Mouse (Mus musculus): ENCODE data around the gene Cdh16. TPM values are rescaled to one million over a fixed set of nuclear protein-coding genes. Genes with fewer than 3 reads are reported as not detected.

Cdh16 gene
- total RNA-seq, 1 experiment = not detected

DNA sequence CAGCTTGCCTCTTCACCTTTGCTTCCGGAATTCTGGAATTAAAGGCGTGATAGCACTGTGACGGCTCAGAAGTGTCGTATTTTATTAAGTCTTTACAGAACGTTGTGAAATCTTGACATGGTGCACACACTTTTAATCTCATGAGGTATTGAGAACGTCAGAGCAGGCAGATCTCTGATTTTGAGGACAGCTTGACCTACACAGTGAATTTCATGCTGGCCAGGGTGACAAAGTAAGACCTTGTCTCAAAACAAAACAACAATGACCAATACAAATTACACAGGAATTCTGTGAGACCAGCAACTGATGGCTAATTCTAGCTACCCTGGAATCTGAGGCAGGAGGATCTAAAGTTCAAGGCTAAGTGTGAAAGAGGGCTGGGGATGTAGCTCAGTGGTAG lies 31.6 kb downstream of the Cdh16 start:
- TF ChIP-seq ZNF384 (IDR thresholded peaks at IDR 0.05; ENCODE audit: low read depth, low read length) = no peak
- no peak for TF ChIP-seq ZC3H11A (IDR thresholded peaks at IDR 0.05; ENCODE audit: borderline replicate concordance, low read depth, low read length)
- no peak for TF ChIP-seq HCFC1 (IDR thresholded peaks at IDR 0.05; ENCODE audit: borderline replicate concordance, insufficient read depth, low read length)
- TF ChIP-seq CHD2 (IDR thresholded peaks at IDR 0.05; ENCODE audit: low read depth, low read length) = no peak
- no peak for TF ChIP-seq MAFK (IDR thresholded peaks at IDR 0.05; ENCODE audit: insufficient read depth, low read depth, low read length)
- no peak overlapping the region for H3K4me3 ChIP-seq (ENCODE audit: insufficient read depth in 1 of 2, low read depth in 1 of 2, low read length in 2 of 2, poor library complexity in 1 of 2, severe bottlenecking in 1 of 2)
- DNase-seq (ENCODE audit: low read depth, low spot score) = no peak
- no peaks in the 10 kb centered on the region for H3K9me3 ChIP-seq (ENCODE audit: control insufficient read depth, insufficient read depth, low read depth, low read length)
- H3K27ac ChIP-seq (ENCODE audit: insufficient read depth, low read depth, low read length, poor library complexity, severe bottlenecking) = no peak overlapping the region
- H3K36me3 ChIP-seq (ENCODE audit: control insufficient read depth, insufficient read depth, low read length, poor library complexity, severe bottlenecking) = peaks cover 24% of the 10 kb centered on the region
- H3K9ac ChIP-seq (ENCODE audit: insufficient read depth, low read depth, low read length, poor library complexity, severe bottlenecking) = no peak overlapping the region
- H3K4me1 ChIP-seq (ENCODE audit: control insufficient read depth in 2 of 2, insufficient read depth in 2 of 2, low read length in 2 of 2, poor library complexity in 1 of 2) = peaks cover 8% of the 10 kb centered on the region in 2 experiments; a peak in 3 of 4 replicates
- in situ Hi-C loops (cut with MboI; ENCODE audit: low sequenced_read_pairs in 2 of 2, unreplicated experiment in 2 of 2) = no loop called here

- Histone ChIP-seq H3K4me3 (ENCODE audit: insufficient read depth in 1 of 2, low read depth in 1 of 2, low read length in 2 of 2, poor library complexity in 1 of 2, severe bottlenecking in 1 of 2) (peak overlapping the region; percentile 87 to 95), H3K36me3 (ENCODE audit: control insufficient read depth, insufficient read depth, low read length, poor library complexity, severe bottlenecking) (peaks cover 24% of the 10 kb centered on the region), H3K4me1 (ENCODE audit: control insufficient read depth in 2 of 2, insufficient read depth in 2 of 2, low read length in 2 of 2, poor library complexity in 1 of 2) (peaks cover 8% of the 10 kb centered on the region in 2 experiments; a peak in 3 of 4 replicates), H3K27ac (ENCODE audit: insufficient read depth, low read depth, low read length, poor library complexity, severe bottlenecking) (no peak overlapping the region), H3K9me3 (ENCODE audit: control insufficient read depth, insufficient read depth, low read depth, low read length) (no peaks in the 10 kb centered on the region), H3K9ac (ENCODE audit: insufficient read depth, low read depth, low read length, poor library complexity, severe bottlenecking) (peak overlapping the region; percentile 81)
- in situ Hi-C loops (cut with MboI; ENCODE audit: low sequenced_read_pairs in 2 of 2, unreplicated experiment in 2 of 2) = no loop called here
- TF ChIP-seq MAFK (IDR thresholded peaks at IDR 0.05; ENCODE audit: insufficient read depth, low read depth, low read length) (no peak), HCFC1 (IDR thresholded peaks at IDR 0.05; ENCODE audit: borderline replicate concordance, insufficient read depth, low read length) (no peak), CHD2 (IDR thresholded peaks at IDR 0.05; ENCODE audit: low read depth, low read length) (no peak), ZC3H11A (IDR thresholded peaks at IDR 0.05; ENCODE audit: borderline replicate concordance, low read depth, low read length) (no peak), ZNF384 (IDR thresholded peaks at IDR 0.05; ENCODE audit: low read depth, low read length) (no peak)
- DNase-seq (ENCODE audit: low read depth, low spot score) = no peak
These were observed 32.3 kb downstream of the Cdh16 start for GRCm38 (mm10) chr8:104591856-104592255.

DNA sequence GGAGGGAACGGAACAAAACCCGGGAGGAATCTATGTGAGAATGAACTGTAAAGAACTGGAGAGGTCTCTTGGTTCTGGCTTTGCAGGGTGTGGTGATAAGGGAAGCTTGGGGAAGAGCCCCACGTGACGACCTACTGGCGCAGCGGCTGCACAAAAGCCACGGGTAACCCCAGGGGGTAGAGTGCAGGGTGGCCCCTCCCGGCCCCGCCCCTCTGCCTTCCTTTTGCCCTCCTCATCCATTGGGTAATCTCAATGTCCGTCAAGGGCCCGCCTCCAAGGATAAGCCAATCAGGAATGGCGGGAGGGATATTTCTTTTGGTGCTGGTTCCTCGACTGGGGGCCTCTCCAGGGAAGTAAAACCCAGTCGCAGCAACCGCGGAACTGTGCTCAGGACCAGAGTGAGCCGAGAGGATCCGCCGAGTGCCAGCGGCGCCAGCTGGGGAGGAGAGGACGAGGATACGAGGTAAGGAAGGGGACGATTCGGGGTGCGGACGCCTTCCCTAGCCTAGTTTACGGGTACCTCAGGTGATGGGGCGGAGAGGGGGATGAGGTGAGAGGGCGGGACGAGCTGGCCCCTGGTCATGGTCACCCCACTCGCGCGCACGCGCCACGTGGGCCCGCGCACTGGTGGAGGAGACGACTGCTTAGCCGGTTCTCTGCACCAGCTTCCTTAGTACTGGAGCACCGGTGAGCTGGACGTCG lies 32.9 kb downstream of the Cdh16 start, which contains the start of gene Pdp2:
TSS of gene Pdp2 (plus strand) at position 319 of the 702 bp plus-strand sequence.
- peak; percentile 97 for DNase-seq (ENCODE audit: low read depth, low spot score)
- Histone ChIP-seq H3K9ac (ENCODE audit: insufficient read depth, low read depth, low read length, poor library complexity, severe bottlenecking) (peak within 1 kb of the TSS; percentile 81), H3K27ac (ENCODE audit: insufficient read depth, low read depth, low read length, poor library complexity, severe bottlenecking) (peak within 1 kb of the TSS; percentile 46; the same call in 1 of the 2 replicates), H3K4me1 (ENCODE audit: control insufficient read depth in 2 of 2, insufficient read depth in 2 of 2, low read length in 2 of 2, poor library complexity in 1 of 2) (peaks cover 6 to 8% of the 10 kb centered on the region in 2 experiments; a peak in 3 of 4 replicates), H3K36me3 (ENCODE audit: control insufficient read depth, insufficient read depth, low read length, poor library complexity, severe bottlenecking) (peaks cover 21% of the 10 kb centered on the region), H3K4me3 (ENCODE audit: insufficient read depth in 1 of 2, low read depth in 1 of 2, low read length in 2 of 2, poor library complexity in 1 of 2, severe bottlenecking in 1 of 2) (peak within 1 kb of the TSS; percentile 87 to 95), H3K9me3 (ENCODE audit: control insufficient read depth, insufficient read depth, low read depth, low read length) (no peaks in the 10 kb centered on the region)
- TF ChIP-seq CHD2 (IDR thresholded peaks at IDR 0.05; ENCODE audit: low read depth, low read length) (peak; percentile 93), HCFC1 (IDR thresholded peaks at IDR 0.05; ENCODE audit: borderline replicate concordance, insufficient read depth, low read length) (no peak), ZC3H11A (IDR thresholded peaks at IDR 0.05; ENCODE audit: borderline replicate concordance, low read depth, low read length) (no peak)
- in situ Hi-C loops (cut with MboI; ENCODE audit: low sequenced_read_pairs in 2 of 2, unreplicated experiment in 2 of 2) = no loop called here

- no peaks in the 10 kb centered on the region for H3K9me3 ChIP-seq (ENCODE audit: control insufficient read depth, insufficient read depth, low read depth, low read length)
- in situ Hi-C loops (cut with MboI; ENCODE audit: low sequenced_read_pairs in 2 of 2, unreplicated experiment in 2 of 2) = no loop called here
- H3K9ac ChIP-seq (ENCODE audit: insufficient read depth, low read depth, low read length, poor library complexity, severe bottlenecking) = no peak overlapping the region
- H3K4me1 ChIP-seq (ENCODE audit: control insufficient read depth in 2 of 2, insufficient read depth in 2 of 2, low read length in 2 of 2, poor library complexity in 1 of 2) = peaks cover 6 to 8% of the 10 kb centered on the region in 2 experiments; a peak in 3 of 4 replicates
- no peak overlapping the region for H3K4me3 ChIP-seq (ENCODE audit: insufficient read depth in 1 of 2, low read depth in 1 of 2, low read length in 2 of 2, poor library complexity in 1 of 2, severe bottlenecking in 1 of 2)
- TF ChIP-seq HCFC1 (IDR thresholded peaks at IDR 0.05; ENCODE audit: borderline replicate concordance, insufficient read depth, low read length) (no peak), MAFK (IDR thresholded peaks at IDR 0.05; ENCODE audit: insufficient read depth, low read depth, low read length) (no peak), ZC3H11A (IDR thresholded peaks at IDR 0.05; ENCODE audit: borderline replicate concordance, low read depth, low read length) (no peak), ZNF384 (IDR thresholded peaks at IDR 0.05; ENCODE audit: low read depth, low read length) (no peak), CHD2 (IDR thresholded peaks at IDR 0.05; ENCODE audit: low read depth, low read length) (no peak)
- no peak overlapping the region for H3K27ac ChIP-seq (ENCODE audit: insufficient read depth, low read depth, low read length, poor library complexity, severe bottlenecking)
- DNase-seq (ENCODE audit: low read depth, low spot score) = no peak
- H3K36me3 ChIP-seq (ENCODE audit: control insufficient read depth, insufficient read depth, low read length, poor library complexity, severe bottlenecking) = peaks cover 16% of the 10 kb centered on the region
These were observed 33.9 kb downstream of the Cdh16 start for GRCm38 (mm10) chr8:104590284-104590683.
